Mouse (Mus musculus) midbrain, embryonic 10.5 days (tissue): ENCODE measurements around the gene Zgpat. TPM values are rescaled to one million over a fixed set of nuclear protein-coding genes. Genes with fewer than 3 reads are reported as not detected.

ENCODE experiments used
- DNase-seq: peaks from one replicate; pipeline ENCODE4 v3.0.0-alpha.2; 2017; ENCODE audit warnings: low spot score
- H3K27ac ChIP-seq: fragments of 300-500 bp; sonication (generic); replicated peaks from 2 replicates; pipeline ENCODE4 v1.5.1; 2016; ENCODE audit warnings: mild to moderate bottlenecking
- H3K27me3 ChIP-seq: fragments of 300-500 bp; sonication (generic); 2 replicates; pipeline ENCODE4 v1.6.1; 2016; ENCODE audit warnings: low read depth, mild to moderate bottlenecking; ENCODE audit not compliant: poor library complexity, severe bottlenecking
- H3K36me3 ChIP-seq: fragments of 300-500 bp; sonication (generic); 2 replicates; pipeline ENCODE4 v1.6.1; 2016; ENCODE audit warnings: mild to moderate bottlenecking, moderate library complexity
- H3K4me1 ChIP-seq: fragments of 300-500 bp; sonication (generic); 2 replicates; pipeline ENCODE4 v1.6.1; 2016
- H3K4me3 ChIP-seq: fragments of 300-500 bp; sonication (generic); 2 replicates; pipeline ENCODE4 v1.5.1; 2016; ENCODE audit warnings: mild to moderate bottlenecking, moderate library complexity
- H3K9me3 ChIP-seq: fragments of 300-500 bp; sonication (generic); replicated peaks from 2 replicates; pipeline ENCODE4 v1.6.1; 2016; ENCODE audit warnings: mild to moderate bottlenecking
- WGBS: fragments of 180-500 bp; shearing (Covaris S2); methylation state at CpG from one replicate; pipeline ENCODE4 v1.1.7; 2016; 5-methylcytosine and 5-hydroxymethylcytosine counted together
- polyA plus RNA-seq: library from polyadenylated mRNA; unstranded; fragments of >200 nt; fragmentation: Nextera tagmentation; extraction: Ambion mirVana; gene quantifications from 2 replicates; pipeline ENCODE4 v1.2.1, GENCODE M21; 2016

The Zgpat gene
- polyA plus RNA-seq, 1 experiment from 2014 or later = 45.0 TPM

GRCm38 (mm10) chr2:181391022-181391421 lies 26.3 kb downstream of the Zgpat start:
- Histone ChIP-seq H3K9me3 (no peaks in the 10 kb centered on the region), H3K27me3 (no peaks in the 10 kb centered on the region), H3K27ac (no peak overlapping the region), H3K4me1 (no peaks in the 10 kb centered on the region), H3K36me3 (peaks cover 63% of the 10 kb centered on the region), H3K4me3 (no peak overlapping the region)
- no peak for DNase-seq
- 91% methylated on average over 15 of the region's 15 CpGs for WGBS

GRCm38 (mm10) chr2:181391541-181391940 lies 26.8 kb downstream of the Zgpat start:
- 76% methylated on average over 2 of the region's 2 CpGs for WGBS
- Histone ChIP-seq H3K27me3 (no peaks in the 10 kb centered on the region), H3K36me3 (peaks cover 58% of the 10 kb centered on the region), H3K27ac (no peak overlapping the region), H3K4me1 (no peaks in the 10 kb centered on the region), H3K4me3 (no peak overlapping the region), H3K9me3 (no peaks in the 10 kb centered on the region)
- DNase-seq = no peak

- DNase-seq = peak; percentile 78
- Histone ChIP-seq H3K9me3 (no peaks in the 10 kb centered on the region), H3K4me3 (no peak overlapping the region), H3K27me3 (no peaks in the 10 kb centered on the region), H3K36me3 (peaks cover 46% of the 10 kb centered on the region), H3K27ac (no peak overlapping the region), H3K4me1 (no peaks in the 10 kb centered on the region)
- WGBS = 23% methylated on average over 4 of the region's 4 CpGs
Measured at GRCm38 (mm10) chr2:181392600-181393213, 28.0 kb downstream of the Zgpat start.

GRCm38 (mm10) chr2:181394086-181394485 lies 29.4 kb downstream of the Zgpat start:
- Histone ChIP-seq H3K4me1 (no peaks in the 10 kb centered on the region), H3K27me3 (no peaks in the 10 kb centered on the region), H3K4me3 (no peak overlapping the region), H3K36me3 (peaks cover 43% of the 10 kb centered on the region), H3K27ac (no peak overlapping the region), H3K9me3 (no peaks in the 10 kb centered on the region)
- DNase-seq = no peak
- 92% methylated on average over 3 of the region's 3 CpGs for WGBS

DNA sequence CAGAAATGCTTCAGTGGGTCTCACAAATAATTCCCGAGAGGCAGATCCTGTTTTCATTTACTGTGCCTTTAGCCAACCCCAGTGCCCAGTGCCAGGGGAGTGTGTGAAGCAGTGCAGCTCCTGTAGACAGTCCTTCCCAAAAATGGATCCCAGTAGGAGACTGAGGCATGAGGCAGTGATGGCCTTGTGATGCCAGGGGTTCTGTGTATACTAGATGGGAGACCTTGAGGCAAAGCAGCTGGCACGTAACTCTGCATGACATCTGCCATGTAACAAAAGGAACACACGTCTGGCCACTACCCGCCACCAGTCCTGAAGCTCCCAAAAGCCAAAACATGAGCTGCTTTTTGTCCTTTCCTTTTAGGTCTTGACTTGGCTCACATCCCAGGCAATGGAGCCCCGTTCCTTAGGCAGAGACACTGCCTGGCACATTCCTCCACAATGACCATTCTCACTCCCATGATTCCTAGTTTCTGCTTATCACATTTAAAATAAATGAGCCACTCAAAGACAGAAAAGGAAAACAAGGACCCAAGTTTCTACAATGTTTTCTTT lies 32.6 kb downstream of the Zgpat start:
- WGBS = 87% methylated on average over 5 of the region's 5 CpGs
- Histone ChIP-seq H3K36me3 (peaks cover 17% of the 10 kb centered on the region), H3K9me3 (no peaks in the 10 kb centered on the region), H3K27ac (no peak overlapping the region), H3K27me3 (no peaks in the 10 kb centered on the region), H3K4me3 (no peak overlapping the region), H3K4me1 (peaks cover 6% of the 10 kb centered on the region; the same call in 1 of the 2 replicates)
- no peak for DNase-seq

GRCm38 (mm10) chr2:181401497-181401896 lies 36.8 kb downstream of the Zgpat start:
- Histone ChIP-seq H3K4me3 (no peak overlapping the region), H3K36me3 (peaks cover 9% of the 10 kb centered on the region), H3K27me3 (no peaks in the 10 kb centered on the region), H3K27ac (no peak overlapping the region), H3K4me1 (peaks cover 6% of the 10 kb centered on the region; the same call in 1 of the 2 replicates), H3K9me3 (no peaks in the 10 kb centered on the region)
- WGBS = 28% methylated on average over 1 of the region's 1 CpGs
- DNase-seq = no peak

DNA sequence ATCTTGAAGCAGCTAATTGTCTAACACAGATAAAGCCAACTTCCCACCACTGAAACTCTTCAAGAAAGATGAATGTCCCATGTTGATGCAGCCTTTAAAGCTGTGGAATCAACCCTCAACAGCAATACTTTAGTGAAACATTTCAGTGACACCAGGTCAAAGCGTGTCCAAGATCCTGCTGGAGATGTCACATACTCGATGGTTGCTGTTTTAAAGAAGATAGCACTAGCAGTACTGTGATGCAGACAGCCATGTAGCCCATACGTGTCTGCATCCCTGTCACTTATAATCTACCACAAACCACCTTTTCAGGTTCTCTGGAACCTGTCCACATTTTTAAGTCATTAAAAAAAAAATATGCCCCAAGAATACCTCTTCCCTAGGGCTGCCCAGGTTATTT lies 39.0 kb downstream of the Zgpat start:
- 90% methylated on average over 3 of the region's 3 CpGs for WGBS
- H3K9me3 ChIP-seq = no peaks in the 10 kb centered on the region
- DNase-seq = no peak

GRCm38 (mm10) chr2:181409643-181410042 lies 44.9 kb downstream of the Zgpat start:
- WGBS = 88% methylated on average over 7 of the region's 7 CpGs
- no peak for DNase-seq
- no peak overlapping the region for H3K4me3 ChIP-seq
- no peaks in the 10 kb centered on the region for H3K27me3 ChIP-seq
- peaks cover 21% of the 10 kb centered on the region for H3K36me3 ChIP-seq
- no peaks in the 10 kb centered on the region for H3K9me3 ChIP-seq
- peaks cover 6% of the 10 kb centered on the region for H3K4me1 ChIP-seq
- no peak overlapping the region for H3K27ac ChIP-seq

More for the DNA sequence above, 39.0 kb downstream of the Zgpat start:
- H3K36me3 ChIP-seq = peaks cover 19% of the 10 kb centered on the region
- H3K4me3 ChIP-seq = no peak overlapping the region
- H3K27me3 ChIP-seq = no peaks in the 10 kb centered on the region
- peaks cover 6% of the 10 kb centered on the region; the same call in 1 of the 2 replicates for H3K4me1 ChIP-seq
- H3K27ac ChIP-seq = no peak overlapping the region

GRCm38 (mm10) chr2:181410760-181411473 lies 46.2 kb downstream of the Zgpat start:
- Histone ChIP-seq H3K27me3 (no peaks in the 10 kb centered on the region), H3K4me3 (no peak overlapping the region), H3K36me3 (peaks cover 17% of the 10 kb centered on the region), H3K4me1 (peaks cover 6% of the 10 kb centered on the region), H3K27ac (peak overlapping the region; percentile 69), H3K9me3 (no peaks in the 10 kb centered on the region)
- DNase-seq = peak; percentile 65
- 47% methylated on average over 4 of the region's 4 CpGs for WGBS

GRCm38 (mm10) chr2:181413141-181413540 lies 48.4 kb downstream of the Zgpat start:
- Histone ChIP-seq H3K4me3 (no peak overlapping the region), H3K9me3 (no peaks in the 10 kb centered on the region), H3K27me3 (no peaks in the 10 kb centered on the region), H3K4me1 (peaks cover 6% of the 10 kb centered on the region), H3K36me3 (peaks cover 5% of the 10 kb centered on the region), H3K27ac (no peak overlapping the region)
- WGBS = 74% methylated on average over 2 of the region's 2 CpGs
- no peak for DNase-seq

DNA sequence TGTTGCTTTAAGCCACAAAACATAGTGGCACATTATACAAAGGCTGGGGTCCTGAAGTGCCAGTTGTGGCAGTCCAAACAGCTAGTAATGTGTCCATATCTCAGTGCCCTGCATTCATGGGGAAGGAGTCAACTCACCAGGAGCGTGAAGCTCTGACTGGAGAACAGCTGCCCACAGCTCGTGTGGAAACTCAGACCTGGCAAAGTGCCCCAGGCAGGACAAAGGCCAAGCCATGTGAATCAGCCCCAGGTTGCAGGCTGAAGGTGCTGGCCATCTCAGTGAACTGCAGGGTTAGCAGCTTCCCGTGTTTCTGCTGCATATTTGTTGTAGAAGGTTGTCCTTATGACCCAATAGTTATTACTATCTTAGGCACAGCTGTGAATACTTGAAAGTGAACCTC lies 51.2 kb downstream of the Zgpat start:
- Histone ChIP-seq H3K4me1 (peaks cover 2% of the 10 kb centered on the region), H3K27ac (no peak overlapping the region), H3K9me3 (no peaks in the 10 kb centered on the region), H3K27me3 (no peaks in the 10 kb centered on the region), H3K36me3 (peaks cover 5% of the 10 kb centered on the region; the same call in 1 of the 2 replicates), H3K4me3 (no peak overlapping the region)
- no peak for DNase-seq
- WGBS = 79% methylated on average over 3 of the region's 3 CpGs

DNA sequence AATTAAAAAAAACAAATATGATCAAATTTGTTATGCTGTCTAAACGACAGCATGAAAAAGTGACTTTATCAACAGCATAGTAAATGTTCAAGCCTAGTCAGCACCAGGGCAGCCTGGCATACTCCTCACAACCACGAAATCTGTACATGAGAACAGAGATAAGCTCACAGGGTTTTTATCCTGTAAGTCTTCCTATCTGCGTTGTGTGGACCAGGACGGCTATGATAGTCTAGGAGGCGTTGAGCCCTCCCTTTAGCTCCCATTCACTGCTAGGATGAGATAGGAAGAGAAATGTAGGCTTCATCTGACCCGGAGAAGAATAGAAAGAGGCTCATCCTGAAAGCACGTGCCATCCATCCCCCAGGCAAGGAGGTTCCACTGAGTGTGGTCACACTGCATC lies 54.6 kb downstream of the Zgpat start:
- 87% methylated on average over 7 of the region's 7 CpGs for WGBS
- no peaks in the 10 kb centered on the region for H3K9me3 ChIP-seq
- DNase-seq = no peak
- H3K27ac ChIP-seq = no peak overlapping the region
- H3K4me1 ChIP-seq = no peaks in the 10 kb centered on the region
- H3K36me3 ChIP-seq = peaks cover 26% of the 10 kb centered on the region
- H3K4me3 ChIP-seq = no peak overlapping the region
- H3K27me3 ChIP-seq = no peaks in the 10 kb centered on the region

DNA sequence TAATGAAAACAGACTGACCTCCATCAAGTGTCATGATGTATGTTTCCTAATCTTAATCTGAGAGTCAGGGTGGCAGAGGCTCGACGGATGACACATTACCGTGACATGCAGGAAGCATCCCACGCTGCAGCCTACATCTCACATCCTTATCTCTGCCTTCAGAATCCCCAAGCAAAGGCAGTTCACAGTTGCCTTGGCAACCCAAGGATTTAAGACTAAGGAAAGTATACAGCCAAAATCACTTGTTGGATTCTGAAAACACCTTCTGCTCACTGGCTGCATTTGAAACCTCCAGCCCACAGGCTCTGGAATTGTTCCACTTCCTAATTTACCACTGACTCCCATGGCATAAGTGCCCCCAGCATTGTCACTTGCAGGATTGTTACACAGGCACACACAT lies 55.7 kb downstream of the Zgpat start:
- H3K27me3 ChIP-seq = no peaks in the 10 kb centered on the region
- 87% methylated on average over 4 of the region's 4 CpGs for WGBS
- no peak for DNase-seq

More for the DNA sequence above, 55.7 kb downstream of the Zgpat start:
- Histone ChIP-seq H3K27ac (no peak overlapping the region), H3K9me3 (no peaks in the 10 kb centered on the region), H3K4me1 (no peaks in the 10 kb centered on the region), H3K36me3 (peaks cover 28% of the 10 kb centered on the region), H3K4me3 (no peak overlapping the region)
